Mouse (Mus musculus) forebrain, embryonic 15.5 days (tissue): ENCODE measurements at regions not wholly inside any gene's neighbourhood (a gene's known extent, or its start where the extent isn't known, plus 50 kb on each side); places are given as distances from the start of the nearest gene placed in this dataset.

Experiments used
- ATAC-seq: fragments of 200-750 bp; cut with Nextera tagmentation; replicated peaks from 2 replicates; pipeline ENCODE4 v1.8.0; 2017; ENCODE audit warnings: mild to moderate bottlenecking, moderate TSS enrichment, moderate library complexity
- H3K27ac ChIP-seq: fragments of 300-500 bp; sonication (generic); replicated peaks from 2 replicates; pipeline ENCODE4 v1.5.1; 2015; ENCODE audit warnings: mild to moderate bottlenecking, inconsistent platforms
- H3K27me3 ChIP-seq: fragments of 300-500 bp; sonication (generic); 2 replicates; pipeline ENCODE4 v1.6.1; 2015; ENCODE audit warnings: inconsistent platforms
- H3K36me3 ChIP-seq: fragments of 300-500 bp; sonication (generic); 2 replicates; pipeline ENCODE4 v1.6.1; 2015; ENCODE audit warnings: mild to moderate bottlenecking, inconsistent platforms
- H3K4me1 ChIP-seq: fragments of 300-500 bp; sonication (generic); 2 replicates; pipeline ENCODE4 v1.6.1; 2015; ENCODE audit warnings: inconsistent platforms
- H3K4me2 ChIP-seq: fragments of 300-500 bp; sonication (generic); replicated peaks from 2 replicates; pipeline ENCODE4 v1.6.1; 2015; ENCODE audit warnings: mild to moderate bottlenecking, inconsistent platforms
- H3K4me3 ChIP-seq: fragments of 300-500 bp; sonication (generic); 2 replicates; pipeline ENCODE4 v1.5.1; 2015; ENCODE audit warnings: mild to moderate bottlenecking, inconsistent platforms
- H3K9ac ChIP-seq: fragments of 300-500 bp; sonication (generic); replicated peaks from 2 replicates; pipeline ENCODE4 v1.6.1; 2015; ENCODE audit warnings: mild to moderate bottlenecking, inconsistent platforms
- H3K9me3 ChIP-seq: fragments of 300-500 bp; sonication (generic); 2 replicates; pipeline ENCODE4 v1.6.1; 2016; ENCODE audit warnings: inconsistent platforms
- WGBS: fragments of 180-500 bp; shearing (Covaris S2); methylation state at CpG from one replicate; pipeline ENCODE4 v1.1.7; 2015; ENCODE audit warnings: mixed read lengths; 5-methylcytosine and 5-hydroxymethylcytosine counted together

DNA sequence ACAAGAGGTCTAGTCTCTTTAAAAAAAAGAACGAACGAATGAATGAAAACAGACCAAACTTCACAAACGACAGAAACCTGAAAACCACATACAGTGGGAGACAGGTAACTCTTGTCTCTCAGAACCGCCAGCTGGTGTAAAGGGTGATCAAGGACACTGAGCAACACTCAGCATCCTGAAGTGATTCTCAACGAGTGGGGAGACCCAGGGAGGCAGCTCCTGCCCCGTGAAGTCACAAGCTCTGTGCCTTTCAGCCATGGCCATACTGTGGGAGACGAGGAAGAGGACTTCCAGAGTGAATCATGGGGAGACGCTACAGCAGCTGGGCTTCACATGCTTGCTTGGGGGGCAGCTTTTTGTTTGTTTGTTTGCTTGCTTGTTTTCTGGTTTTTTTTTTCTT lies 70.5 kb upstream of the Foxn2 start:
- no peak for ATAC-seq

GRCm38 (mm10) chr17:88370676-88371075 lies 69.8 kb upstream of the Foxn2 start:
- Histone ChIP-seq H3K4me2 (no peak overlapping the region), H3K4me3 (no peak overlapping the region), H3K9me3 (no peaks in the 10 kb centered on the region), H3K27ac (no peak overlapping the region), H3K36me3 (no peaks in the 10 kb centered on the region), H3K27me3 (no peaks in the 10 kb centered on the region), H3K9ac (no peak overlapping the region), H3K4me1 (no peaks in the 10 kb centered on the region)
- WGBS, result 72% methylated on average over 9 of the region's 9 CpGs
- ATAC-seq, result no peak

More for the DNA sequence above, 70.5 kb upstream of the Foxn2 start:
- no peak overlapping the region for H3K27ac ChIP-seq
- H3K9ac ChIP-seq, result no peak overlapping the region
- H3K4me2 ChIP-seq, result no peak overlapping the region
- 87% methylated on average over 8 of the region's 8 CpGs for WGBS
- no peaks in the 10 kb centered on the region for H3K9me3 ChIP-seq
- H3K36me3 ChIP-seq, result no peaks in the 10 kb centered on the region
- no peaks in the 10 kb centered on the region for H3K4me1 ChIP-seq
- no peak overlapping the region for H3K4me3 ChIP-seq
- no peaks in the 10 kb centered on the region for H3K27me3 ChIP-seq

DNA sequence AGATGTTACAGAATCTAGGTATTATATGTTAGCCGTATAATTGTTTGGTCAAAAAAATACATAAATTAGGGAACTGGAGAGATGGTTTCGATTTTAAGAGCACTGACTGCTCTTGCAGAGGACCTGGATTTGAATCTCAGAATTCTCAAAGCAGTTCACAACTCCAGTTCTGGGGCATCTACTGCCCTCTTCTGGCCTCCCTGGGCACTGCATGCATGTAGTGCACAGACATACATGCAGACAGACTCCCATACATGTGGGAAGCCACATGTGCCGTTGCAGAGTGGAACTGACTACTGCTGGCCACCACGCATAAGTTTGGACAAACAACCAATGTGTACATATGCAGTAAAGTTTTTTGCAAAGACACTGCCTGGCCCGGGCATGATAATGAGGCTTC lies 62.0 kb upstream of the Foxn2 start:
- Histone ChIP-seq H3K36me3 (no peaks in the 10 kb centered on the region), H3K4me3 (no peak overlapping the region), H3K9me3 (no peaks in the 10 kb centered on the region), H3K27ac (no peak overlapping the region), H3K4me1 (no peaks in the 10 kb centered on the region), H3K4me2 (no peak overlapping the region), H3K27me3 (no peaks in the 10 kb centered on the region), H3K9ac (no peak overlapping the region)
- 95% methylated on average over 5 of the region's 5 CpGs for WGBS
- ATAC-seq, result no peak

DNA sequence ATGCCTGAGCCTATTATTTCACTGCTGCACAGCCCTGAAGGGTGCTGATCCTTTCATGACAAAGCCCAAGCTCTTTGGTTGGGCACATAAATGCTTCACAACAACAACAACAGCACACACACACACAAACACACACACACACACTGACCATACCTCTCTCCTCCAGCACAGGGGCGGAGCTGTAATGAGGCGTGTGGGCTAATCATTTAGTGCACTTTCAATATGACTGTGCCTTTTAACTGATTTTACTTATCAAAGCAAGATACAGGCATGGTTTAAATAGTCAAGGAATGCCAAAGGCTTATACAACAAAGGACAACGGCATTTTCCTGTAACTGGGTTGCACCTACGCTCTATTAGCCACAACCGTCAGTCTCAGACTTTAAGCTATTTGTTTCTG lies 61.1 kb upstream of the Foxn2 start:
- Histone ChIP-seq H3K4me3 (no peak overlapping the region), H3K9me3 (no peaks in the 10 kb centered on the region), H3K4me1 (no peaks in the 10 kb centered on the region), H3K9ac (no peak overlapping the region), H3K27ac (no peak overlapping the region), H3K36me3 (no peaks in the 10 kb centered on the region), H3K4me2 (no peak overlapping the region), H3K27me3 (no peaks in the 10 kb centered on the region)
- WGBS, result 91% methylated on average over 5 of the region's 5 CpGs
- ATAC-seq, result no peak

DNA sequence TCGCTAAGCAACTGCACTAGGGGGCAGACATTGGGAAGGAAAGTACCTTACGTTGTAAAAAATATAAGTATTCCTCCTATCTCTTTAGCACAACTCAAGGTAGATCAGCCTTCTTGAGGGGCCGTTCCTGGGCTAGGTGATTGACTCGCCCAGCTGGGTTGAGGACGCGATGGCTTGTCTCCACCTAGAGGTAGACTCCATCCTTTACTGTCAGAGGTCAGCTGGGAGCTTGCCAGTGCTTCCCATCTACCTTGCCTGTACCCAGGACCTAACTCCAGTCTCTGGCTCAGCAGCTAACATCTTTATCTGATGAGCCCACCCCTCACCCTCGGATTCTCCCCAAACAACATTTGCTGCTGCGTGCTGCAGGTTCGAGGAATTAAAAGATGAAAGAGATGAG lies 59.4 kb upstream of the Foxn2 start:
- Histone ChIP-seq H3K27ac (no peak overlapping the region), H3K36me3 (no peaks in the 10 kb centered on the region), H3K4me1 (no peaks in the 10 kb centered on the region), H3K9ac (no peak overlapping the region), H3K4me3 (no peak overlapping the region), H3K27me3 (no peaks in the 10 kb centered on the region), H3K4me2 (no peak overlapping the region), H3K9me3 (no peaks in the 10 kb centered on the region)
- ATAC-seq, result no peak
- WGBS, result 67% methylated on average over 9 of the region's 9 CpGs

GRCm38 (mm10) chr17:88383447-88383846 lies 57.1 kb upstream of the Foxn2 start:
- no peak overlapping the region for H3K4me2 ChIP-seq
- peaks cover 2% of the 10 kb centered on the region; the same call in 1 of the 2 replicates for H3K4me1 ChIP-seq
- H3K27ac ChIP-seq, result no peak overlapping the region
- ATAC-seq, result no peak
- no peak overlapping the region for H3K4me3 ChIP-seq
- no peaks in the 10 kb centered on the region for H3K27me3 ChIP-seq
- WGBS, result 72% methylated on average over 4 of the region's 4 CpGs
- H3K9me3 ChIP-seq, result no peaks in the 10 kb centered on the region
- H3K36me3 ChIP-seq, result no peaks in the 10 kb centered on the region
- no peak overlapping the region for H3K9ac ChIP-seq

GRCm38 (mm10) chr17:88388441-88388951 lies 52.0 kb upstream of the Foxn2 start:
- Histone ChIP-seq H3K36me3 (no peaks in the 10 kb centered on the region), H3K4me2 (no peak overlapping the region), H3K27me3 (no peaks in the 10 kb centered on the region), H3K4me1 (peaks cover 3% of the 10 kb centered on the region; the same call in 1 of the 2 replicates), H3K27ac (no peak overlapping the region), H3K9me3 (no peaks in the 10 kb centered on the region), H3K4me3 (no peak overlapping the region), H3K9ac (no peak overlapping the region)
- 47% methylated on average over 15 of the region's 15 CpGs for WGBS
- peak; percentile 61; the same call in 1 of the 2 replicates for ATAC-seq

DNA sequence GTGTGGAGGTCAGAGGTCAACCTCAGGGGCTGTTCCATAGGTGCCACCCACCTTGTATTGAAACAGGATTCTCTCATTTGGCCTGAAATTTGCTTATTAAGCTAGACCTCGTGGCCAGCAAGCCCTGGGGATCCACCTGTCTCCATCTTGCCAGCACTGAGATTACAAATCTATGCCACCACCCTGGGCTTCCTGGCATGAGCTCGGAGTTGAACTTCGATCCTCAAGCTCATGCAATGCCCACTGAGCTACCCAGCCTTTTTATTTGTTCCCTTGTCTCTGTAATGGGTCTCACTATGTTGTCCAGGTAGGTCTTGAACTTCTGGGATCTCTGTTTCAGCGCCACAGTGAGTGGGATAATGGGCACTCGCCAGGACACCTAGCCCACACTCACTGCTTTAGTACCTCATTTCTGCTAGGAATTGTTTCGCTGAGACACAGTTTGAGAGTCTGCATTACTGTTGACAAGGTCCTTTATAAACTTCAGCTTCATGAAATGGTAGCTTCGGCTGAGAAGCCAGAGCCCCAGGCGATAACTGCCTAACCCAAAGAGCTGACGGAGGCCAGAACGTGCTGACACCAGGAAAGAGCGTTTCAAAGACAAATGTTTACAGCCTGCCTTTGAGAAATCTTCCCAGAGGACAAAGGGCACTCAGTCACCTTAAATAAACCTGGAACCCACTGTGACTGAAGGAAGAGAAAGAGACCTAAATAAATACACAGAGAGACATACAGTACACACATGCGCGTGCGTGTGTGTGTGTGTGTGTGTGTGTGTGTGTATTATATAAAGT lies 50.6 kb upstream of the Foxn2 start:
- Histone ChIP-seq H3K27ac (no peak overlapping the region), H3K4me2 (no peak overlapping the region), H3K36me3 (no peaks in the 10 kb centered on the region), H3K27me3 (no peaks in the 10 kb centered on the region), H3K9me3 (no peaks in the 10 kb centered on the region), H3K4me1 (peaks cover 3% of the 10 kb centered on the region; the same call in 1 of the 2 replicates), H3K9ac (no peak overlapping the region), H3K4me3 (no peak overlapping the region)
- no peak for ATAC-seq
- WGBS, result 77% methylated on average over 14 of the region's 14 CpGs
